Mouse (Mus musculus): ENCODE measurements at regions not wholly inside any gene's neighbourhood (a gene's known extent, or its start where the extent isn't known, plus 50 kb on each side); places are given as distances from the start of the nearest gene placed in this dataset.

DNA sequence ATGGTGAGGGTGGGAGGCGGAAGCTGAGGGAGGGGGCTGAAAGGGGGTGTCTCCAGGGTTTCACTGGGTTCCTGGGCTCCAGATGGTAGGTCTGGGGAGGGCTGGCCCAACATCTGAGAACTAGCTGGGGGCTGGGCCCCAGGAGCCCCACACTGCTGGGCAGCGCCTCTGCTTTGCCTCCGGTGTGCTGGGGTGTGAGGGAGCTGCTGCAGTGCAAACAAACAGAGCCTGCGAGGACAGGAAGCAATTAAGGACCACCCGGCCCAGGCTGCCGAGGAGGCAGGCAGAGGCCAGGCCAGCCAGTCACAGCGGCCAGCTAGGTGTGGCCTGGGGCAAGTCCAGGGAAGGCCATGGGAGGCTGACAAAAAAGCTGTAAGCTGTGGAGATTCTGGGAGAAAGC, 82.3 kb downstream of the Efnb1 start:
- Histone ChIP-seq H3K27ac (0 out of 2 replicates have a peak overlapping the region, but pooled peaks have one; percentile 3), H3K4me3 (no peak overlapping the region)
- TF ChIP-seq CTCF (IDR thresholded peaks at IDR 0.05): no peak
- peak; percentile 34 for DNase-seq
- intact Hi-C loops (cut with DNase I): loop anchor here (5.0 kb wide), 1 partner anchor 81 kb away; the partner anchor contains the start of gene Efnb1

DNA sequence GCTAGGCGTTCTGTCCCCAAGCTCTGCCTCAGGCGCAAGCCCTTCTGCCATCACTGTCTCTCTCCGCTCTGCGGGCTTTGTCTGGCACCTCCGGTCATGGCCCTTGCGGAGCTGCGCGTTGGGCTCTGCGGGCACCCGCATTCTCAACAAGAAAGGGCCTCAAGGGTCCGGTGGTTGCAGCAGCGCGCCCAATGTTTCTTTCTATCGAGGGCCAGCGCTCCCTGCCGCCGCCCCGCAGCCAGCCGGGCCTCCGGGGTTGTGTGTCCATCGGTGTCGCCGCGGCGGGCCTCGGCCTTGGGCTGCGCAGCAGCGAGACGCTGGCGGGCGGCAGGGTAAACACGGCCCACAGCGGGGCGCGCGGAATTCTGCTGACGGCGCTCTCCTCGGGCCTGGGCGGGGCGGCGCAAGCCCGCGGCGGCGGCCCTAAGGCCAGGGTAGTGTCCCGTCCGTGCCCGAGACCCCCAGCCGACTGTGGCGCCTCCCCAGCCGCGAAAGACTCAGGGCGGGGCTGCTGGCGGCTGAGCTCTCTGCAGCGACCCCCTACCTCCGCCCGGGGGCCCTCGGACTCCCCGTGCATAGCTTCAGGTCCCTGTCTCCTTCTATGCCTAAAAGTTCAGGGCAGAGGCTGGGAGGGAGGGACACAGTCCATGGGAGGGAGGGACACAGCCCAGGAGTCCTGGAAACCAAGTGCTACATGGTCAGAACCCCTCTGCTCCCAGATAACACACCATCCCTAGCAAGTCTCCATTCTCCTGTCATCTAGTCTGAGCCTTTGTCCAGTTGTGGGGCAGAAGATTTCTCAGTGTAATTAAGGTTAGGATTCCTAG, 80.9 kb downstream of the Efnb1 start:
- peak overlapping the region; percentile 84 for H3K27ac ChIP-seq
- peak; percentile 77 for DNase-seq
- TF ChIP-seq CTCF (IDR thresholded peaks at IDR 0.05): no peak
- intact Hi-C loops (cut with DNase I): loop anchor here (5.0 kb wide), 1 partner anchor 80 kb away; the partner anchor contains the start of gene Efnb1
- H3K4me3 ChIP-seq: peak overlapping the region; percentile 69

DNA sequence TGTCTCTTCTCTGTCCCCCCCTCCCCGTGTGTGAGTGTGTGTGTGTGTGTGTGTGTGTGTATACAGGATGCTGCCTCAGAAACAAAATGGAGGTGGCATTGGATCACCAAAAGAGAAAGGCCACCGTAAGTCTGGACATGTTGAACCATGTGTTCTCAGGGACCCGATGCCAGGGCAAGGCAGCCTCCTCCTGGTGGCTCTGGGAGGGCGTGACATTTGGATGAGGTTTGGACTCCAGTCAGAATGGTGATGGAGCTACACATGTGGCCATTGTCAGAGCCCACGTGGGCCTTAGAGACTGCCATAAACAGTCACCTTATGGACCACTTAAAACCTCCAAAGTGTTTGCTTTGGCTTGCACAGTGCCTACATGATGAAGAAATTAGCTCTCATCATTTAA, 80.0 kb downstream of the Efnb1 start:
- no peak for TF ChIP-seq CTCF (IDR thresholded peaks at IDR 0.05)
- Histone ChIP-seq H3K27ac (no peak overlapping the region), H3K4me3 (peak overlapping the region; percentile 69; the same call in 1 of the 2 replicates)
- DNase-seq: no peak
- intact Hi-C loops (cut with DNase I): loop anchor here (5.0 kb wide), 1 partner anchor 79 kb away; the partner anchor contains the start of gene Efnb1

DNA sequence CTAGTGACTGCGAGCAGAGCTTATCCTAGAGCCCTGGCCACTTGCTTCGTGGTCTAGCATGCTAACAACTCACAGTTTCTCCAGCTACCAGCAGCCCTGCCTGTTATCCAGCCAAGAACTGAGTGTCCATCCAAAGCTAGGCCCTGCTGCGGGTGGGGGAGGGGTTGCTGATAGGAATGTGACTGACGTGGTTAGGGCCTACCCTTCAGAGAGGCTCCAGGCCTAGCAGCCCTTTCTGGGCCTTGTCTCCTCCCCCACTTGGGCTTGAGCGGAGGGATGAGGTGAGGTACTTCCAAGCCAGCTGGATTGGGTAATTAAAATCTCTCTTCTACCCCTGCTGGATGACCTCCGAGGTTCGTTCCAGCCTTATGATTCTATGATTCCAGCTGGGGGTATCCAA, 79.2 kb downstream of the Efnb1 start:
- no peak for TF ChIP-seq CTCF (IDR thresholded peaks at IDR 0.05)
- intact Hi-C loops (cut with DNase I): loop anchor here (5.0 kb wide), 1 partner anchor 78 kb away; the partner anchor contains the start of gene Efnb1
- no peak overlapping the region for H3K4me3 ChIP-seq
- no peak overlapping the region for H3K27ac ChIP-seq
- peak; percentile 31 for DNase-seq

DNA sequence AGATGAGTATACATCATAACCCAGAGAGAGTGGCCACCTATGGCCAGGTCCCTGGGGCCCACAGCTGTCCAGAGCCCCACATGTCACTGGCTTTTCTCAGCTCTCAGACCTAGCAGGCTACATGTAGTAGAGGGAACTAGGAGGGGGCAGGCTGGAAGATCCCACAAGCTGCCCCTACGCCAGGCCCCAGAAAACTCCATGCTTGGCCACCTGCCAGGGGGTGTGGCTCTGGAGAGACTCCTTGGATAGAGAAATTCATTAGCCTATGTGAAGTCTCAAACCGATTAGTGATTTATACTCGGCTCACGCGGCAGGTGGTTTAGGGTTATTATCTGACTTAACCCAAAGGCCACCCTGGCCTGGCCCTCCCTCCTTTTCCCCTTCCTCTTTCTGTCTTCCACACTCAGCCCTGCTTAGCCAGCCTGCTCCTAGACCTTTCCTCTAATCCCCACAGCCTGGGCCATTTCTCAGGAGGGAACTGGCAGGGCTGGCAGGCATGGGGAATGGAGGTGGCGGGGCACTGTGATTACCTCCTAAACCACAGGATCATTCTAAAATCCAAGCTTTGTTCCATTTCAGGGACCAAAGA, 77.7 kb downstream of the Efnb1 start:
- Histone ChIP-seq H3K4me3 (no peak overlapping the region), H3K27ac (no peak overlapping the region)
- no peak for TF ChIP-seq CTCF (IDR thresholded peaks at IDR 0.05)
- intact Hi-C loops (cut with DNase I): no loop called here
- no peak for DNase-seq

DNA sequence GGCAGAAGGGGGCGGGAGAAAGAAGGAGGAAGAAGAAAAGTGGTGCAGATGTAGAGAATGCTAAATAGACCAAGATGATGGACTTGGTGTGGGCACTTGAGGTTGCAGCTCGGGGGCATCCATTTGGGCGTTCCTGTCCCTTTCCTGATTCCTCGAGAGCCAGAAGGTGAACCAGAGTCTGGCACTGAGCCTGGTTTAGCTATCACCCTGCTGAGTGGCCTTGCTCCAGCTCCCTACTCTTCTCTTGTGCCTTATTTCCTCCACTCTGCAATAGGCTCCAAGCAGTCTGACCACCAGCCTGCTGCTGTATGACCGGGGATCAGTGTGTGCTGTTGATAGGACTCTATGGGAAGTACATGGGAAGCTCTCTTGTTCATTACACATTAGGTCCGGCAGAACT, 68.1 kb downstream of the Efnb1 start:
- H3K4me3 ChIP-seq: no peak overlapping the region
- intact Hi-C loops (cut with DNase I): no loop called here
- DNase-seq: no peak
- TF ChIP-seq CTCF (IDR thresholded peaks at IDR 0.05): no peak
- no peak overlapping the region for H3K27ac ChIP-seq

DNA sequence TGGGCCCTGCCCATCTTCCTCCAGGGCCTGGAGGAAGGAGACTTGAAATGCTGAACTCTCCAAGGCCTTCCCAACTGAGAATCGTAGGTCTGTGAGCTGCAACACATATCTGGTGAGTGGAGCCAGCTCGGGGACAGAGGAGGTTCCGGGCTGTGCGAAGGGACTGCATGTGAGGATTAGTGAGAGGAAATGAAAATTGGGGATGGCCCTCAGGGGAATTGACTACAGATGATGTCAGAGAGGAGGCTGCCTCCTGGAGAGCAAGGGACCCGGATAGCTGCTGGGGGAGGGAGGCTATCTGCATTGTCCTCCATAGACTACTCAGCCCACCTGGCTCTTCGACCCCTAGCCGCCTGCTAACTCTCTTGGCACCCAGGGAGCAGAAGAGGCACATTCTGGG, 65.2 kb downstream of the Efnb1 start:
- intact Hi-C loops (cut with DNase I): no loop called here
- Histone ChIP-seq H3K4me3 (no peak overlapping the region), H3K27ac (peak overlapping the region; percentile 24; the same call in 1 of the 2 replicates)
- TF ChIP-seq CTCF (IDR thresholded peaks at IDR 0.05): no peak
- no peak for DNase-seq

DNA sequence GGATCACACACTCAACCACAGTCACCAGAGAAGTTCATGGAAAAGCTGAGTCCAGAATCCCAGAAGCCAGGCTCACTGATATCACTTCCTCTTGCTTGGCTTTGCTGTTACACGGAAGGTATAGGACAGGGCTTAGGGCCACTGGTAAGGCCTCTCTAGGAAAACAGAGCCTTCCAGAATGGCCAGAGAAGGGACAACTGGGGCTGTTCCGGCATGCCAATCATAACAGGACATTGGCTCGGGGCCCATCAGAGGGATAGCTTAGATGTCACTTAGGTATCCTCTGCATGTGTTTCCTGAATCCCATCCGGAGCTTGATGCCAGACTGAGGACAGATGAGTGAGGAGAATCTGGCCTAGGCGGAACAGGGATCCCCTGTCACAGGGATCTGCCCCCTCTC, 63.7 kb downstream of the Efnb1 start:
- peak overlapping the region; percentile 66 for H3K4me3 ChIP-seq
- DNase-seq: peak; percentile 27
- peak overlapping the region; percentile 87 for H3K27ac ChIP-seq
- TF ChIP-seq CTCF (IDR thresholded peaks at IDR 0.05): no peak
- intact Hi-C loops (cut with DNase I): loop anchor here (5.0 kb wide), 1 partner anchor 62 kb away; the partner anchor contains the start of gene Efnb1

DNA sequence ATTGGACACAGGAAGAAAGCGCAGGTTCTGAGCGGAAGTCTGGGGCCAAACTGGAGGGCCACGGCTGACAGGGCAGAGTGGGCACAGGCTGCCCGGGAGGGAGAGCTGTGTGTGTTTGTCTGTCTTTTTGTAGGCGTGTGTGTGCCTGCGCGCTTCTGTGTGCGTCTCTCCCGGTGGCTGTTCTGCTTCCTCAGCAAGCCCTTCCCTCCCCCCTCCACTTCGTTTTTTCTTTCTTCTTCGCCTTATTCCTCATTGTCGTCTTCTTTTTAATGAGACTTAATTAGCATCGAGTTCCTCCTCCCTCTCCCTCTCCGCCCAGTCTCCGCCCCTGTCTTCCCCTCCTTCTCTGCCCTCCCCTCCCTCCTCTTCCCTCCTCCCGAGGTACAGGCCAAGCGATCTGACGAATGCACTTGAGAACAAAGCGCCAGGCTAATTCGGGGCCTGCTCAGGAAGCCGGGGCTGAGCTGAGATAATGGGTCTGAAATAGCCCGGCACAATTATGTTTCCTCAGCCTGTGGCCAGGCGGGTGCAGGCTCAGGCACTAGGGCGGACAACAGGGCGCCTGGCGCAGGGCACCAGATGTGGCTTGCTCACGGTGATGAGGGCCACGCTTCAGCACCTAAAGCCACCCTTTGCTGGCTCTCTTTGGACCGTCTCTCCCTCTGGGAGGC, 63.2 kb downstream of the Efnb1 start:
- no peak for TF ChIP-seq CTCF (IDR thresholded peaks at IDR 0.05)
- intact Hi-C loops (cut with DNase I): loop anchor here (5.0 kb wide), 1 partner anchor 62 kb away; the partner anchor contains the start of gene Efnb1
- H3K27ac ChIP-seq: peak overlapping the region; percentile 87
- DNase-seq: peak; percentile 65
- peak overlapping the region; percentile 66 for H3K4me3 ChIP-seq
